Mouse (Mus musculus): ENCODE data around the gene Cbx7.

DNA sequence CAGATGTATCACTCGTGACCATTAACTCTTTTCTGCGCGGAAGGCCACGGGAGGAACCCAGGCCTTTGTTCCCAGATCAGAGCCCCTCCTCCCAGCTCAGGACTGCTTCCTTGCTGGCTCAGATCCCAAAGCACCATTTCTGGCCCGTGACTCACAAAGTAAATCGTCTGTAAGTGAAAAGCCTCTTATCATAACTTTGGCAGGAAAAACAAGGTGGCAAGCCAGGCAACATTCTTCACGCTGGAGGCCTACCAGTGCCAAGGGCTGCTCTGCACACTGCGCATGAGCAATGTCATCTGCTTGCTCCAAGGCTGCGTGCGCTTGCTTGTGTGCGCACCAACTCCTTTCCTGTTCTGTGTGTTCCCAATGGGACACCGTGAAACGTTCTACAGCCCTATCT lies 91.6 kb downstream of the Cbx7 start:
- peak; percentile 70; the same call in 1 of the 2 replicates for TF ChIP-seq POLR2A (IDR thresholded peaks at IDR 0.05; ENCODE audit: borderline replicate concordance, extremely low read depth, low read depth, low read length)
- no peak for TF ChIP-seq CTCF (IDR thresholded peaks at IDR 0.05; ENCODE audit: insufficient read depth, low read length)
